Mouse (Mus musculus): ENCODE measurements around the gene Grin1. TPM values are rescaled to one million over a fixed set of nuclear protein-coding genes. Genes with fewer than 3 reads are reported as not detected.
"Not testable (repeated sequence)": the region's sequence is repeated elsewhere in the genome, so short reads cannot be mapped to it uniquely, and the experiment has no call there.

Grin1 gene
- polyA plus RNA-seq, 1 experiment from 2014 or later = 0.96 TPM

- Histone ChIP-seq H3K36me3 (ENCODE audit: control insufficient read depth, insufficient read depth, low read length) (no peaks in the 10 kb centered on the region), H3K27ac (ENCODE audit: low read depth, low read length) (no peak overlapping the region), H3K9me3 (replicated peaks; ENCODE audit: control insufficient read depth, low read length) (no peaks in the 10 kb centered on the region), H3K27me3 (ENCODE audit: control insufficient read depth, insufficient read depth, low read length) (peaks cover 16% of the 10 kb centered on the region), H3K4me2 (peak overlapping the region; percentile 100), H3K4me1 (ENCODE audit: control insufficient read depth, insufficient read depth, low read length) (peaks cover 26% of the 10 kb centered on the region), H3K9ac (ENCODE audit: low read depth, low read length) (peak overlapping the region; percentile 72), H3K4me3 (ENCODE audit: low read depth, low read length) (peak overlapping the region; percentile 83)
- ATAC-seq (replicated peaks; ENCODE audit: insufficient number of reproducible peaks, low FRiP score, low TSS enrichment) = no peak
- WGBS (ENCODE audit: insufficient replicate concordance) = 38% methylated on average over 12 of the region's 12 CpGs
These were observed 57.1 kb downstream of the Grin1 start for GRCm38 (mm10) chr2:25261870-25262269.

DNA sequence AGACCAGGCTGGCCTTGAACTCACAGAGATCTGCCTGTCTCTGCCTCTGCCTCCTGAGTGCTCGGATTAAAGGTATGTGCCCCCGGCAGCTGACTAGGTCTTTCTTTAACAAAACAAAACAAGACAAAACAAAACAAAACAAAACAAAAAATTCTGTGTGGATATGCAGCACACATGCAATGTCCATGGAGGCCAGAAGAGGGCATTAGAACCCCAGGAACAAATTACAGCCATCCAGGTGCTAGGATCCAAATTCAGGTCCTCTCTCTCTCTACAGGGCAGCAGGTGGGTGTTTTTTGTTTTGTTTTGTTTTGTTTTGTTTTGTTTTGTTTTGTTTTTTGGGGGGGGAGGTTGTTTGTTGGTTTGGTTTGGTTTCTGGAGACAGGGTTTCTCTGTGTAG, 60.1 kb downstream of the Grin1 start:
- WGBS (ENCODE audit: insufficient replicate concordance) = 49% methylated on average over 2 of the region's 2 CpGs
- Histone ChIP-seq H3K36me3 (ENCODE audit: control insufficient read depth, insufficient read depth, low read length) (no peaks in the 10 kb centered on the region), H3K9me3 (replicated peaks; ENCODE audit: control insufficient read depth, low read length) (no peaks in the 10 kb centered on the region), H3K4me1 (ENCODE audit: control insufficient read depth, insufficient read depth, low read length) (peaks cover 19% of the 10 kb centered on the region), H3K27me3 (ENCODE audit: control insufficient read depth, insufficient read depth, low read length) (peaks cover 6% of the 10 kb centered on the region), H3K27ac (ENCODE audit: low read depth, low read length) (no peak overlapping the region), H3K9ac (ENCODE audit: low read depth, low read length) (no peak overlapping the region), H3K4me2 (no peak overlapping the region), H3K4me3 (ENCODE audit: low read depth, low read length) (no peak overlapping the region)
- ATAC-seq (replicated peaks; ENCODE audit: insufficient number of reproducible peaks, low FRiP score, low TSS enrichment) = no peak

DNA sequence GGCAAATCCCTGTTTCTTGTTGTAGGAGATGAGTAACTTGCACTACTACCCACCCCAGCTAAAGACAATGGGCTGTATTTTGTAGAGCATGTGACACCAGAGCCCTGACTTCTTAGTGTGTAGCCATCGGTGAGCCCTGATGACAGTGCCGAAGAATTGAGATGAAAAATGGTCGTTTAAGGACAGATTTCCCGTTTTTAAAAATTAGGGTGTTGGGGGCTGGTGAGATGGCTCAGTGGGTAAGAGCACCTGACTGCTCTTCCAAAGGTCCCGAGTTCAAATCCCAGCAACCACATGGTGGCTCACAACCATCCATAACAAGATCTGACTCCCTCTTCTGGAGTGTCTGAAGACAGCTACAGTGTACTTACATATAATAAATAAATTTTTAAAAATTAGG, 61.7 kb downstream of the Grin1 start:
- H3K9ac ChIP-seq (ENCODE audit: low read depth, low read length); H3K4me2 ChIP-seq; H3K9me3 ChIP-seq (replicated peaks; ENCODE audit: control insufficient read depth, low read length); ATAC-seq (replicated peaks; ENCODE audit: insufficient number of reproducible peaks, low FRiP score, low TSS enrichment); H3K27ac ChIP-seq (ENCODE audit: low read depth, low read length); H3K4me3 ChIP-seq (ENCODE audit: low read depth, low read length); H3K27me3 ChIP-seq (ENCODE audit: control insufficient read depth, insufficient read depth, low read length); H3K36me3 ChIP-seq (ENCODE audit: control insufficient read depth, insufficient read depth, low read length): not testable (repeated sequence)
- WGBS (ENCODE audit: insufficient replicate concordance) = 78% methylated on average over 5 of the region's 5 CpGs
- peaks cover 10% of the 10 kb centered on the region for H3K4me1 ChIP-seq (ENCODE audit: control insufficient read depth, insufficient read depth, low read length)

- not testable (repeated sequence) for ATAC-seq (replicated peaks; ENCODE audit: insufficient number of reproducible peaks, low FRiP score, low TSS enrichment); H3K9me3 ChIP-seq (replicated peaks; ENCODE audit: control insufficient read depth, low read length); H3K27ac ChIP-seq (ENCODE audit: low read depth, low read length); H3K9ac ChIP-seq (ENCODE audit: low read depth, low read length); H3K36me3 ChIP-seq (ENCODE audit: control insufficient read depth, insufficient read depth, low read length); H3K27me3 ChIP-seq (ENCODE audit: control insufficient read depth, insufficient read depth, low read length)
- 59% methylated on average over 11 of the region's 12 CpGs for WGBS (ENCODE audit: insufficient replicate concordance)
- H3K4me2 ChIP-seq = peak overlapping the region; percentile 96
- H3K4me1 ChIP-seq (ENCODE audit: control insufficient read depth, insufficient read depth, low read length) = peaks cover 10% of the 10 kb centered on the region
- H3K4me3 ChIP-seq (ENCODE audit: low read depth, low read length) = peak overlapping the region; percentile 100
These were observed 62.4 kb downstream of the Grin1 start for GRCm38 (mm10) chr2:25256443-25257109.

DNA sequence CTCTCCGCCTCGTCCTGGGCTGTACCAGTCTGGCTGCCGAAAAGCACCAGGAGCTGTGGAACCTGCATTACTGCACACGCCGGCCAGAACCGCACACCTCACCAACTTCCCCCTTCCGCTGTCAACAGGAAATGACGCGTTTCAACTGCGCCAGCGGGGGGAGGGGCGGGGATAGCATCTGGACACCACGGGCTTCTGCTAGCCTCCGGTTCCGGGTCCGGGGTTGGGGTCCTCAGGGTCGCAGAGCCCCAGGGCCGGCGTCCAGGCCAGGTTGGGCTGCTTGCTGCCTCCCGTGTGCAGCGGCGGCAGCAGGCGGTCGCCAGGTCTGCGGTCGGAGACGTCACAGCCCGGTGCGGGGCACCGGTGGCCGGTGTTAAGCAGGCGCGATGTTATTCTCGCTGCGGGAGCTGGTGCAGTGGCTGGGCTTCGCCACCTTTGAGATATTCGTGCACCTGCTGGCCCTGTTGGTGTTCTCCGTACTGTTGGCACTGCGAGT, 63.7 kb downstream of the Grin1 start, which contains the start of gene Tmem203:
TSS of gene Tmem203 (plus strand) at position 156 of the 496 bp plus-strand sequence.
- Histone ChIP-seq H3K27ac (ENCODE audit: low read depth, low read length) (peak within 1 kb of the TSS; percentile 25), H3K27me3 (ENCODE audit: control insufficient read depth, insufficient read depth, low read length) (no peaks in the 10 kb centered on the region), H3K4me3 (ENCODE audit: low read depth, low read length) (peak within 1 kb of the TSS; percentile 100), H3K36me3 (ENCODE audit: control insufficient read depth, insufficient read depth, low read length) (peaks cover 5% of the 10 kb centered on the region; the same call in 1 of the 2 replicates), H3K4me1 (ENCODE audit: control insufficient read depth, insufficient read depth, low read length) (peaks cover 10% of the 10 kb centered on the region), H3K4me2 (peak within 1 kb of the TSS; percentile 96), H3K9me3 (replicated peaks; ENCODE audit: control insufficient read depth, low read length) (no peaks in the 10 kb centered on the region), H3K9ac (ENCODE audit: low read depth, low read length) (peak within 1 kb of the TSS; percentile 90)
- peak; percentile 79 for ATAC-seq (replicated peaks; ENCODE audit: insufficient number of reproducible peaks, low FRiP score, low TSS enrichment)
- WGBS (ENCODE audit: insufficient replicate concordance) = under 1% methylated on average over 39 of the region's 39 CpGs

- WGBS (ENCODE audit: insufficient replicate concordance) = 72% methylated on average over 1 of the region's 1 CpGs
- no peak overlapping the region for H3K9ac ChIP-seq (ENCODE audit: low read depth, low read length)
These were observed 66.7 kb downstream of the Grin1 start for GRCm38 (mm10) chr2:25252331-25252730.

DNA sequence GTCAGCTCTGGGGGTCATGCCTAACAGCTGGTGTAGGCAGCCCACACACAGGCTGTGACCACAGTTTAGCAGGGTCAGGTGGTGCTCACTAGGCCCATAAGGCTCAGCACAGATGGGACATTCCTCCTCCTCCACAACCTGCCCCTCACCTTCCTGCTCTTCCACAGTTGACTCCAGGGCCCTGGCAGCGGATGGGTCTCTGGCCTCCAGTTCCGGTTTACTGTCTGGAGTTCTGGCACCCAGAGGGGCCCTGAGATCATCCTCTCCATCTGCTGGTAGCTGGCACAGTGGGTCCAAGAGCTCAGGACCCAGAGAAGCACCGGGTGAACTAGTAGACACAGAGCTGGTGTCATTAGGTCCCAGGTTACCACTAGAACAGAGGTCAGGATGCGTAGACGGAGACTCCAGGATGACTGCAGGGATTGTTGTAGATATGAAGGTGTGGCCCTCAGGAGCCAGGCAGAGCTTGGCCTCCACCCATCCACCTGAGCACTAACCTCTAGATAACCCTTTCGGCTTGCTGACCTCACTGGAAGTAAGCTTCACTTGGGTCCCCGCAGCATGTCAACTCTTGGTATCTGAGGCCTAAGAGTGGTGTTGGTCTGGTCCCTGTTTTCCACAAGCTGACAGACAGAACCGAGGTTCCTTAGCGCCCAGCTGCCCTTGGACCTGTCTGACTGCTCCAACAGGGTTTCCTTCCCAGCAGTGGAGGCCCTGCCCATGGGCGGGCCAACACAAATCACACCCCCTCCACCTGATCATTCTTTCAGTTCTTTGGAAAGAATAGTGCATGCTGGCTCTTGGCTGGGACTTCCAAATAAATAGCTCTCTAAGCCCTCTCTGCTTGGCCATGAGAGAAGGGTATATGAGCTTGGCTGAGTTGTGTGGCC, 72.6 kb downstream of the Grin1 start, which contains the start of gene AL732309.1:
TSS of gene AL732309.1 (minus strand) at position 681 of the 890 bp plus-strand sequence.
- H3K4me2 ChIP-seq = no peak within 1 kb of the TSS
- H3K36me3 ChIP-seq (ENCODE audit: control insufficient read depth, insufficient read depth, low read length) = peaks cover 9% of the 10 kb centered on the region

More at GRCm38 (mm10) chr2:25252331-25252730, 66.7 kb downstream of the Grin1 start:
- Histone ChIP-seq H3K4me3 (ENCODE audit: low read depth, low read length) (no peak overlapping the region), H3K4me2 (no peak overlapping the region), H3K27ac (ENCODE audit: low read depth, low read length) (no peak overlapping the region), H3K9me3 (replicated peaks; ENCODE audit: control insufficient read depth, low read length) (no peaks in the 10 kb centered on the region), H3K27me3 (ENCODE audit: control insufficient read depth, insufficient read depth, low read length) (no peaks in the 10 kb centered on the region), H3K36me3 (ENCODE audit: control insufficient read depth, insufficient read depth, low read length) (peaks cover 11% of the 10 kb centered on the region; the same call in 1 of the 2 replicates), H3K4me1 (ENCODE audit: control insufficient read depth, insufficient read depth, low read length) (peaks cover 10% of the 10 kb centered on the region)
- no peak for ATAC-seq (replicated peaks; ENCODE audit: insufficient number of reproducible peaks, low FRiP score, low TSS enrichment)

DNA sequence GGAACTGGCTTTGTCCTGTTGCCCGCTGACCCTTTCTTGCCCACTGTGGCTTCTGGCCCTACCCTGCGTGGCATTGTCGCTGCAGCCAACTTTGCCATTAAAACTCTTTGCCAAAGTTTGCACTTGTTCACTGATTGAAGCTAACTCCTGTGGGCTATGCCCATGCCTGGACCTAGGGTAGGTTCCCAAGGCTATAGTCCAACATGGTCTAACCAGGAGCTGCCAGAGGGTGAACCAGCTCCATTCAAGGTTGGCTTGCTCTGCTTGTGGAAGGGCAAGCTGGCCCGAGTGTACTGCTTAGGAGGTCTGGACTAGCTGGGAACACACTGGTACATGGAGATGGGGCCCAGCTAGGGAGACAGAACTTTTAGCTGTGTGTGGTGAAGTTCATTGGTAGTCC, 74.8 kb downstream of the Grin1 start:
- no peak overlapping the region for H3K27ac ChIP-seq (ENCODE audit: low read depth, low read length)
- H3K9me3 ChIP-seq (replicated peaks; ENCODE audit: control insufficient read depth, low read length) = no peaks in the 10 kb centered on the region
- peaks cover 20% of the 10 kb centered on the region for H3K4me1 ChIP-seq (ENCODE audit: control insufficient read depth, insufficient read depth, low read length)
- no peak overlapping the region for H3K4me2 ChIP-seq
- H3K9ac ChIP-seq (ENCODE audit: low read depth, low read length) = no peak overlapping the region
- ATAC-seq (replicated peaks; ENCODE audit: insufficient number of reproducible peaks, low FRiP score, low TSS enrichment) = no peak
- H3K36me3 ChIP-seq (ENCODE audit: control insufficient read depth, insufficient read depth, low read length) = peaks cover 6% of the 10 kb centered on the region
- H3K27me3 ChIP-seq (ENCODE audit: control insufficient read depth, insufficient read depth, low read length) = peaks cover 31% of the 10 kb centered on the region
- H3K4me3 ChIP-seq (ENCODE audit: low read depth, low read length) = no peak overlapping the region
- WGBS (ENCODE audit: insufficient replicate concordance) = 87% methylated on average over 4 of the region's 4 CpGs

More for the DNA sequence above, 72.6 kb downstream of the Grin1 start, which contains the start of gene AL732309.1:
- 86% methylated on average over 10 of the region's 10 CpGs for WGBS (ENCODE audit: insufficient replicate concordance)
- no peak within 1 kb of the TSS for H3K4me3 ChIP-seq (ENCODE audit: low read depth, low read length)
- ATAC-seq (replicated peaks; ENCODE audit: insufficient number of reproducible peaks, low FRiP score, low TSS enrichment) = no peak
- H3K27ac ChIP-seq (ENCODE audit: low read depth, low read length) = no peak within 1 kb of the TSS
- H3K9me3 ChIP-seq (replicated peaks; ENCODE audit: control insufficient read depth, low read length) = no peaks in the 10 kb centered on the region
- H3K4me1 ChIP-seq (ENCODE audit: control insufficient read depth, insufficient read depth, low read length) = peaks cover 9% of the 10 kb centered on the region
- peaks cover 26% of the 10 kb centered on the region for H3K27me3 ChIP-seq (ENCODE audit: control insufficient read depth, insufficient read depth, low read length)
- no peak within 1 kb of the TSS for H3K9ac ChIP-seq (ENCODE audit: low read depth, low read length)
